Mouse (Mus musculus): Measurements from ENCODE around the gene Hist1h2bq. TPM values are rescaled to one million over a fixed set of nuclear protein-coding genes. Genes with fewer than 3 reads are reported as not detected.
A peak's percentile ranks its signal among the peaks of the same experiment; 100 is the strongest.
"Not testable (repeated sequence)": the region's sequence is repeated elsewhere in the genome, so short reads cannot be mapped to it uniquely, and the experiment has no call there.

Gene Hist1h2bq
- total RNA-seq, 1 experiment from 2014 or later = 128 TPM

- DNase-seq = no peak
Observed at GRCm38 (mm10) chr13:21787760-21788593, 22.0 kb downstream of the Hist1h2bq start.

- peak; percentile 90 for DNase-seq
Observed at GRCm38 (mm10) chr13:21786899-21787629, 22.9 kb downstream of the Hist1h2bq start, which contains the start of the genes Hist1h2an and Hist1h2bp. Gene Hist1h2an (minus strand): TSS chr13:21787218. Gene Hist1h2bp (plus strand): TSS chr13:21787461.

- DNase-seq = no peak
Observed at GRCm38 (mm10) chr13:21786189-21786898, 23.7 kb downstream of the Hist1h2bq start.

GRCm38 (mm10) chr13:21784311-21784710, 25.7 kb downstream of the Hist1h2bq start:
- DNase-seq = no peak

GRCm38 (mm10) chr13:21783734-21784161, 26.2 kb downstream of the Hist1h2bq start:
- DNase-seq = peak; percentile 48

GRCm38 (mm10) chr13:21783255-21783617, 26.8 kb downstream of the Hist1h2bq start, which contains the start of gene Hist1h3i:
Gene Hist1h3i (minus strand): TSS chr13:21783370.
- peak; percentile 66 for DNase-seq

- not testable (repeated sequence) for DNase-seq
Observed at GRCm38 (mm10) chr13:21782361-21783254, 27.4 kb downstream of the Hist1h2bq start.

- no peak for DNase-seq
Observed at GRCm38 (mm10) chr13:21781639-21782038, 28.4 kb downstream of the Hist1h2bq start.

GRCm38 (mm10) chr13:21781021-21781555, 28.9 kb downstream of the Hist1h2bq start:
- DNase-seq = no peak

- DNase-seq = peak; percentile 84
Observed at GRCm38 (mm10) chr13:21779767-21780731, 29.9 kb downstream of the Hist1h2bq start, which contains the start of gene Hist1h1b. Gene Hist1h1b (minus strand): TSS chr13:21780625.

- DNase-seq = peak; percentile 80
Observed at GRCm38 (mm10) chr13:21778814-21779766, 30.9 kb downstream of the Hist1h2bq start.

Small RNA genes lying within 50 kb of the gene (microRNA-seq; reads per million reads assigned to microRNA genes)
- gene Gm19658 (0 reads per million in 2 experiments), gene Gm44346 (0 reads per million in 2 experiments), gene Gm44466 (0 reads per million in 2 experiments)

Other genes starting within 250 kb of the Hist1h2bq start
- not detected in 2 replicates for gene Olfr1364, start 228.4 kb downstream of the Hist1h2bq start, total RNA-seq (2021)
- not detected in 2 replicates for gene Olfr1362, start 196.2 kb downstream of the Hist1h2bq start, total RNA-seq (2021)
- gene Olfr11, start 167.7 kb downstream of the Hist1h2bq start, total RNA-seq (2021) = not detected in 2 replicates
- gene Olfr1361, start 146.8 kb downstream of the Hist1h2bq start, total RNA-seq (2021) = not detected in 2 replicates
- gene Olfr1360, start 132.8 kb downstream of the Hist1h2bq start, total RNA-seq (2021) = not detected in 2 replicates
- gene Olfr1359, start 112.1 kb downstream of the Hist1h2bq start, total RNA-seq (2021) = not detected in 2 replicates
- gene Hist1h2bl, start 94.1 kb downstream of the Hist1h2bq start, total RNA-seq (2021) = 191 and 254 TPM in 2 replicates
- 129 and 184 TPM in 2 replicates for gene Hist1h2ai, start 93.8 kb downstream of the Hist1h2bq start, total RNA-seq (2021)
- 287 and 324 TPM in 2 replicates for gene Hist1h3h, start 92.5 kb downstream of the Hist1h2bq start, total RNA-seq (2021)
- gene Hist1h2bm, start 88.2 kb downstream of the Hist1h2bq start, total RNA-seq (2021) = 57.9 and 74.0 TPM in 2 replicates
- gene Hist1h4j, start 75.1 kb downstream of the Hist1h2bq start, total RNA-seq (2021) = 35.2 and 49.4 TPM in 2 replicates
- gene Hist1h4k, start 59.7 kb downstream of the Hist1h2bq start, total RNA-seq (2021) = 468 and 533 TPM in 2 replicates
- 72.0 and 91.7 TPM in 2 replicates for gene Hist1h2ak, start 56.4 kb downstream of the Hist1h2bq start, total RNA-seq (2021)
- gene Hist1h2bn, start 56.1 kb downstream of the Hist1h2bq start, total RNA-seq (2021) = 127 and 142 TPM in 2 replicates
- 129 and 152 TPM in 2 replicates for gene Hist1h1b, start 29.6 kb downstream of the Hist1h2bq start, total RNA-seq (2021)
- gene Hist1h3i, start 26.8 kb downstream of the Hist1h2bq start, total RNA-seq (2021) = 215 and 253 TPM in 2 replicates
- 38.5 and 43.6 TPM in 2 replicates for gene Hist1h2an, start 23.0 kb downstream of the Hist1h2bq start, total RNA-seq (2021)
- gene Hist1h2bp, start 22.7 kb downstream of the Hist1h2bq start, total RNA-seq (2021) = 68.9 and 94.7 TPM in 2 replicates
- gene Hist1h2ao, start 268 bp upstream of the Hist1h2bq start, total RNA-seq (2021) = not detected in 2 replicates
- 417 and 512 TPM in 2 replicates for gene Hist1h4m, start 1.5 kb upstream of the Hist1h2bq start, total RNA-seq (2021)
- gene Hist1h4n, start 22.0 kb upstream of the Hist1h2bq start, total RNA-seq (2021) = 37.8 and 56.1 TPM in 2 replicates
- gene Hist1h2ap, start 23.3 kb upstream of the Hist1h2bq start, total RNA-seq (2021) = 319 and 352 TPM in 2 replicates
- gene Hist1h2br, start 23.5 kb upstream of the Hist1h2bq start, total RNA-seq (2021) = 132 and 133 TPM in 2 replicates
- 1.3 and 1.7 TPM in 2 replicates for gene Zfp184, start 134.9 kb upstream of the Hist1h2bq start, total RNA-seq (2021)
- gene Pom121l2, start 171.0 kb upstream of the Hist1h2bq start, total RNA-seq (2021) = not detected in 2 replicates
- gene Prss16, start 199.5 kb upstream of the Hist1h2bq start, total RNA-seq (2021) = 0.74 TPM in 1 of 2 replicates, not detected in the other
- 203 and 342 TPM in 2 replicates for gene Hist1h2ah, start 225.4 kb upstream of the Hist1h2bq start, total RNA-seq (2021)
- gene Hist1h2bk, start 225.7 kb upstream of the Hist1h2bq start, total RNA-seq (2021) = 207 and 301 TPM in 2 replicates
- 104 and 144 TPM in 2 replicates for gene Hist1h4i, start 231.2 kb upstream of the Hist1h2bq start, total RNA-seq (2021)
- gene Hist1h2ag, start 232.7 kb upstream of the Hist1h2bq start, total RNA-seq (2021) = 114 and 174 TPM in 2 replicates
- 118 and 165 TPM in 2 replicates for gene Hist1h2bj, start 233.0 kb upstream of the Hist1h2bq start, total RNA-seq (2021)